Mouse (Mus musculus): ENCODE measurements around the gene Hcst.

DNA sequence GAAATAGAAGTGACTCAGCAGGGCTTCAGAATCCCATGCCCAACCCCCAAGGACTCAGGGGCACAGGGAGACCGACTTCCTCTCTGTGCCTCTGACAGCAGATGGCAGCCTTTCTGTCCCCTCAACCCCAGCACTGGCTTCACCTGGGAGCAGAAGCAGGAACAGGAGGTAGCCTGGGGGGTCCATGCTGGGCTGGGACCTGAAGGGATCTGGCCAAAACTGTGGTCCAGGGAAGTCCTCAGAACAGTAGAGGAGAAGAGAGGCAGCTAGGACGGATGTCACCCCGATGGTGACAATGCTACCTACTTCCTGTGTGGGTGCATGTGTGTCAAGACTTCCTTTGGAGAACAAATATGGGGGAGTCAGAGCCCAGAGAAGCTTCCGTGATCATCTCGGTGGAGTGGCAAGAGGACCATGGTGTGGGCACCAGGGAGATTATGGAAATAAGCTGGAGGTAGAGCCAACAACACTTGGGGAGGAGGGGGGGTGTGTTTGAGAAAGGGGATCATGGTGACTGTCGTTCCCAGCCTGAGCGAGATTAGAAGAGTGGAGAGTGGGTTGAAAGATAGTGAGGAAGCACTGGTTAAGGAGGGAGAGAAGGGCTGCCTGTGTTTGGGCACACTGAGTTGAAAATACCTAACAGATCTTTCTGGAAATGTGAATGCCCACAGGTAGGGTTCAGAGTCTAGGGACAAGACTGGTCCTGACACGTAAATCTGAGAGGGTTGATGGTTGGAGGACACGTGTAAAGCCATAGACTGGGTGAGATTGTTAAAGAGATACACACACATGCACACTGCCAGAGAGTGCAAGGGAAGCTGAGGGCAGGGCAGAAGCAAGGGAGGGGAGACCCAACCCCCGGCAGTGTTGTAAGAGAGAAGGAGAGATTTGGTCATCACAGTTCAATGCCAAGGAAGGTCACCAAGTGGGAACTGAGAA is at the start of gene Hcst:
- TF ChIP-seq MAFK (IDR thresholded peaks at IDR 0.05; ENCODE audit: insufficient read depth, low read depth, low read length): no peak
- TF ChIP-seq HCFC1 (IDR thresholded peaks at IDR 0.05; ENCODE audit: borderline replicate concordance, insufficient read depth, low read length): no peak
- no peak for TF ChIP-seq ZC3H11A (IDR thresholded peaks at IDR 0.05; ENCODE audit: borderline replicate concordance, low read depth, low read length)
- TF ChIP-seq CHD2 (IDR thresholded peaks at IDR 0.05; ENCODE audit: low read depth, low read length): no peak

Data from ES-E14 (cell line).